Comparison of ENCODE assay signal across 20 mouse cellular contexts in genomic region chr9:112153972-112154371, GRCm38 (mm10).
"Had no signal": no experiment of that assay in that cellular context is flagged by ENCODE, and none has a peak within 500 bp of the region (broad histone marks: within the 10 kb centered on the region; RNA-seq: fewer than 3 reads in every experiment).

No protein-coding gene starts in this region.

- H3K27ac ChIP-seq: liver, embryonic 14.5 days; lung, embryonic 15.5 days; midbrain, embryonic 13.5 days; midbrain, embryonic 15.5 days; neural tube, embryonic 13.5 days; neural tube, embryonic 15.5 days had no signal

- H3K4me2 ChIP-seq: lung, embryonic 15.5 days; midbrain, embryonic 11.5 days; midbrain, embryonic 13.5 days; midbrain, embryonic 15.5 days; neural tube, embryonic 13.5 days; neural tube, embryonic 15.5 days had no signal

- H3K36me3 ChIP-seq: lung, embryonic 15.5 days; midbrain, embryonic 15.5 days; neural tube, embryonic 13.5 days had no signal

- H3K27me3 ChIP-seq: lung, embryonic 15.5 days; megakaryocyte, embryonic 14.5 days; midbrain, embryonic 13.5 days; midbrain, embryonic 15.5 days; neural tube, embryonic 13.5 days; neural tube, embryonic 15.5 days had no signal

- DNase-seq: lung, adult 18-20 months; lung, postnatal 10 days; lung, postnatal 4 days; retina, postnatal 1 day; right cerebral cortex, adult 18-20 months; right cerebral cortex, postnatal 25 days; right cerebral cortex, postnatal 4 days; spleen, adult 18-20 months; thymus, adult 18-20 months; thymus, postnatal 14 days; thymus, postnatal 36 days had no signal

- ATAC-seq: midbrain, embryonic 13.5 days; midbrain, embryonic 15.5 days had no signal

- H3K9me3 ChIP-seq: lung, embryonic 15.5 days; midbrain, embryonic 13.5 days; midbrain, embryonic 15.5 days; neural tube, embryonic 13.5 days; neural tube, embryonic 15.5 days had no signal

- H3K9ac ChIP-seq: liver, embryonic 14.5 days; lung, embryonic 15.5 days; midbrain, embryonic 13.5 days; midbrain, embryonic 15.5 days; neural tube, embryonic 13.5 days; neural tube, embryonic 15.5 days had no signal

- H3K4me1 ChIP-seq: lung, embryonic 15.5 days; midbrain, embryonic 13.5 days; midbrain, embryonic 15.5 days; neural tube, embryonic 13.5 days; neural tube, embryonic 15.5 days had no signal

- H3K4me3 ChIP-seq: lung, embryonic 15.5 days; megakaryocyte, embryonic 14.5 days; midbrain, embryonic 13.5 days; midbrain, embryonic 15.5 days; myocyte; neural tube, embryonic 13.5 days; neural tube, embryonic 15.5 days had no signal
